27 mouse cellular contexts compared by ENCODE assay signal in genomic region chr15:81140004-81140403, GRCm38 (mm10). TPM values are rescaled to one million over a fixed set of nuclear protein-coding genes. Genes with fewer than 3 reads are reported as not detected.
DNase-seq lines count a peak whose midpoint lies in the region; ATAC-seq lines count a peak whose summit lies in the region.
"Had no signal": no experiment of that assay in that cellular context is flagged by ENCODE, and none has a peak within 500 bp of the region (broad histone marks: within the 10 kb centered on the region; RNA-seq: fewer than 3 reads in every experiment).

No protein-coding gene starts in this region.

- whole genome bisulfite sequencing in heart, embryonic 12.5 days: 88% methylated on average over 5 of the region's 5 CpGs
- 59% methylated on average over 5 of the region's 5 CpGs for WGBS in intestine, embryonic 16.5 days
- 35% methylated on average over 5 of the region's 5 CpGs for WGBS in large intestine, adult 2 months
- 86% methylated on average over 5 of the region's 5 CpGs for WGBS in forebrain, embryonic 11.5 days

- H3K27ac ChIP-seq in heart, embryonic 12.5 days (ENCODE audit: poor library complexity, severe bottlenecking): no peak overlapping the region
- peak overlapping the region; percentile 66; the same call in 1 of the 2 replicates for H3K27ac ChIP-seq in intestine, embryonic 16.5 days (ENCODE audit: low read length)
- H3K27ac ChIP-seq in forebrain, embryonic 11.5 days (ENCODE audit: low read depth, low read length): no peak overlapping the region
- H3K27ac ChIP-seq: embryonic facial prominence, embryonic 13.5 days; embryonic facial prominence, embryonic 15.5 days; forebrain, embryonic 10.5 days; forebrain, embryonic 13.5 days; forebrain, embryonic 15.5 days had no signal

- H3K4me1 ChIP-seq in heart, embryonic 12.5 days (replicated peaks): peaks cover 20% of the 10 kb centered on the region
- H3K4me1 ChIP-seq in intestine, embryonic 16.5 days (ENCODE audit: control insufficient read depth, insufficient read depth, low read length): peaks cover 15% of the 10 kb centered on the region
- no peaks in the 10 kb centered on the region; the same call in 1 of the 2 replicates for H3K4me1 ChIP-seq in forebrain, embryonic 11.5 days (replicated peaks; ENCODE audit: control insufficient read depth, insufficient read depth, low read length)

- H3K27me3 ChIP-seq in heart, embryonic 12.5 days (replicated peaks): no peaks in the 10 kb centered on the region
- no peaks in the 10 kb centered on the region for H3K27me3 ChIP-seq in intestine, embryonic 16.5 days (replicated peaks; ENCODE audit: control insufficient read depth, insufficient read depth, low read length)
- no peaks in the 10 kb centered on the region for H3K27me3 ChIP-seq in forebrain, embryonic 11.5 days (ENCODE audit: control insufficient read depth, insufficient read depth, low read length)
- H3K27me3 ChIP-seq: CH12.LX; embryonic facial prominence, embryonic 13.5 days; embryonic facial prominence, embryonic 15.5 days; forebrain, embryonic 13.5 days; forebrain, embryonic 15.5 days; Patski had no signal

- ATAC-seq in heart, embryonic 12.5 days (ENCODE audit: insufficient number of reproducible peaks, low FRiP score): no peak
- peak; percentile 76 for ATAC-seq in intestine, embryonic 16.5 days
- no peak for ATAC-seq in forebrain, embryonic 11.5 days (replicated peaks; ENCODE audit: low FRiP score)
- ATAC-seq: activated CD4-positive, CD25-positive, alpha-beta regulatory T cell, adult 4 months; CD4-positive, CD25-positive, alpha-beta regulatory T cell, adult 4 months; forebrain, embryonic 13.5 days; forebrain, embryonic 15.5 days; Patski had no signal

- H3K36me3 ChIP-seq in heart, embryonic 12.5 days: no peaks in the 10 kb centered on the region
- no peaks in the 10 kb centered on the region for H3K36me3 ChIP-seq in intestine, embryonic 16.5 days (ENCODE audit: control insufficient read depth, insufficient read depth, low read length)
- no peaks in the 10 kb centered on the region for H3K36me3 ChIP-seq in forebrain, embryonic 11.5 days (ENCODE audit: control insufficient read depth, insufficient read depth, low read length)
- H3K36me3 ChIP-seq: embryonic facial prominence, embryonic 13.5 days; embryonic facial prominence, embryonic 15.5 days; forebrain, embryonic 10.5 days; forebrain, embryonic 15.5 days; G1E had no signal

- no peak overlapping the region for H3K4me2 ChIP-seq in heart, embryonic 12.5 days
- no peak overlapping the region for H3K4me2 ChIP-seq in intestine, embryonic 16.5 days (ENCODE audit: low read depth, low read length)
- no peak overlapping the region for H3K4me2 ChIP-seq in forebrain, embryonic 11.5 days (ENCODE audit: low read depth, low read length, severe bottlenecking)
- H3K4me2 ChIP-seq: embryonic facial prominence, embryonic 13.5 days; embryonic facial prominence, embryonic 15.5 days; forebrain, embryonic 13.5 days; forebrain, embryonic 15.5 days had no signal

- H3K9ac ChIP-seq in heart, embryonic 12.5 days: no peak overlapping the region
- no peak overlapping the region for H3K9ac ChIP-seq in intestine, embryonic 16.5 days (ENCODE audit: low read depth, low read length)
- no peak overlapping the region for H3K9ac ChIP-seq in forebrain, embryonic 11.5 days (ENCODE audit: low read length)
- H3K9ac ChIP-seq: embryonic facial prominence, embryonic 13.5 days; embryonic facial prominence, embryonic 15.5 days; forebrain, embryonic 13.5 days; forebrain, embryonic 15.5 days had no signal

- H3K4me3 ChIP-seq in heart, embryonic 12.5 days: no peak overlapping the region
- no peak overlapping the region for H3K4me3 ChIP-seq in intestine, embryonic 16.5 days (ENCODE audit: low read length)
- no peak overlapping the region for H3K4me3 ChIP-seq in forebrain, embryonic 11.5 days (ENCODE audit: low read depth, low read length)
- H3K4me3 ChIP-seq: embryonic facial prominence, embryonic 13.5 days; embryonic facial prominence, embryonic 15.5 days; erythroblast, embryonic 14.5 days; forebrain, embryonic 10.5 days; forebrain, embryonic 13.5 days; forebrain, embryonic 15.5 days had no signal

- H3K9me3 ChIP-seq in heart, embryonic 12.5 days (replicated peaks): no peaks in the 10 kb centered on the region
- H3K9me3 ChIP-seq in intestine, embryonic 16.5 days (ENCODE audit: control insufficient read depth, low read length): no peaks in the 10 kb centered on the region
- H3K9me3 ChIP-seq in forebrain, embryonic 11.5 days (ENCODE audit: control insufficient read depth, low read length): no peaks in the 10 kb centered on the region
- H3K9me3 ChIP-seq: embryonic facial prominence, embryonic 13.5 days; embryonic facial prominence, embryonic 15.5 days; forebrain, embryonic 10.5 days; forebrain, embryonic 13.5 days; forebrain, embryonic 15.5 days; G1E had no signal

- DNase-seq in heart, adult 11 months: peak; percentile 2
- peak; percentile 85 for DNase-seq in large intestine, adult 2 months (ENCODE audit: low read depth, low spot score)
- no peak for DNase-seq in forebrain, embryonic 11.5 days (ENCODE audit: low spot score)
- DNase-seq in urinary bladder, adult 18-20 months (ENCODE audit: low spot score in 2 of 2): no peak
- DNase-seq: adrenal gland, adult 8-10 months; adrenal gland, postnatal 14 days; adrenal gland, postnatal 36 days; B cell, adult 2 months; cerebellum, adult 11-12 months; cerebellum, adult 2 months; cerebellum, adult 9-10 months; cerebellum, postnatal 10 days; cerebellum, postnatal 25 days; embryo, embryonic 11 days had no signal

RNA-seq across cellular contexts. Expression of gene Mrtfa, which starts 50.6 kb away (rescaled TPM):
- polyA plus RNA-seq in heart, embryonic 12.5 days (2016; fragmentation: Nextera tagmentation; extraction: Ambion mirVana): 19.4 TPM in 2 replicates
- polyA plus RNA-seq in intestine, embryonic 16.5 days (2015; fragmentation: Nextera tagmentation; extraction: Ambion mirVana): 13.7 and 16.5 TPM in 2 replicates
- 18.9 and 22.4 TPM in 2 replicates for polyA plus RNA-seq in large intestine, adult 2 months (2012; rRNA removed)
- polyA plus RNA-seq in forebrain, embryonic 11.5 days (2014; fragmentation: Nextera tagmentation; extraction: Ambion mirVana): 29.7 and 30.5 TPM in 2 replicates

Comparison
In these comparisons a context has a peak if more than half of its experiments do, and no peak if none do; other contexts are left out.
1. DNase-seq: peak in heart, adult 11 months (single experiment) and large intestine, adult 2 months (single experiment); none in forebrain, embryonic 11.5 days (single experiment) and urinary bladder, adult 18-20 months (0 of 2).